Mouse (Mus musculus) left cerebral cortex, postnatal 25 days (tissue): ENCODE data around the gene Chsy1. TPM values are rescaled to one million over a fixed set of nuclear protein-coding genes. Genes with fewer than 3 reads are reported as not detected.

Experiments
- DNase-seq, 2 experiments: peaks; one replicate each; pipeline ENCODE4 v3.0.0; 2022; ENCODE audit warnings: low spot score in 2 of 2, mixed read lengths in 1 of 2
- intact Hi-C: fragments of 180-260 bp; cut with DNase I; formaldehyde crosslinking; loops from one replicate; pipeline ENCODE4 v1.15.1; 2025
- total RNA-seq, 2 experiments: library from RNA; stranded (reverse); gene quantifications; 2 replicates each; pipeline ENCODE4 v1.2.3; 2021

Chsy1 gene
- total RNA-seq, 2 experiments from 2014 or later, result 17.0 to 18.4 TPM

DNA sequence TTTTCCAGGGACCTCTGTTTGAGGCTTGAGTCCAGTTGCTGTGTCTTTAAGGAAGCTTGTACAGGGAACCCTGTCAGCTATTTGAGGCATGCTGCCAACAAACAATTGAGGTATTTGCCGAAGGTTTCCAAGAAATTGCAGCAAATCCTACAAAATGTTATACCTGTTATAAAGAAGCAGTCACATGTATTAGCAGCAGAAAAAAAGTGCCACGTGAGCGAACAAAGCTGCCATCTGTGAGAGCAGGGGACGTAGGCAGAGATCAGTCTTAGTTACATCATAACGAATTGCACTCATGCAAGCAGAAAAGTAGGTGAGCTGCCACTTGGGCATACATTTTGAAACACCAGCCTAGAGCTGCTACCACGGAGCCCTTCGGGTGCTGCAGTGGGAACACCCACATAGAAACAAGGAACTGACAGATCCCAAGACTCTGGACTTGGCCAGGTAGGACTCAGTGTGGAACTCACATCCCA is 2.7 kb upstream of the Chsy1 start:
- intact Hi-C loops, result loop anchor here (5.0 kb wide), 1 partner anchor 556 kb away; no protein-coding TSS in a partner anchor
- DNase-seq, result peak in 1 of 2 experiments; percentile 50

DNA sequence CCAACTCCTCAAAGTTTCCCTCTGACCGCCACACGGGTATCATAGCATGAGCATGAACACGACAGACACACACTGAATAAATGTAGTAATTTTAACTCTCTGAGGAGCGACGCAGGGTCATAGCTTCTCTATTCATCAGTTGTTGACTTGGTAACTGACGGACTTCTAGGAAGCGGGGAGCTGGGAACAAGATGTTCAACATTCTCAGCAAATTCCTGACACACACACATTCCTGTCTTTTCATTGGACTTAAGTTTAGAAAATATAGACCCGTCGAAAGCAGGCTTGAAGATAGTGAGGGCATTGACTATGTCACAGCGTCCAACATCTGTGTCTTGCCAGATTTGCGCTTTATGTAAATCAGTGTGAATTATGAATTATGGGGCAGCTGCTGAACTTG is 2.1 kb upstream of the Chsy1 start:
- DNase-seq, result no peak
- intact Hi-C loops, result loop anchor here (5.0 kb wide), 1 partner anchor 555 kb away; no protein-coding TSS in a partner anchor

DNA sequence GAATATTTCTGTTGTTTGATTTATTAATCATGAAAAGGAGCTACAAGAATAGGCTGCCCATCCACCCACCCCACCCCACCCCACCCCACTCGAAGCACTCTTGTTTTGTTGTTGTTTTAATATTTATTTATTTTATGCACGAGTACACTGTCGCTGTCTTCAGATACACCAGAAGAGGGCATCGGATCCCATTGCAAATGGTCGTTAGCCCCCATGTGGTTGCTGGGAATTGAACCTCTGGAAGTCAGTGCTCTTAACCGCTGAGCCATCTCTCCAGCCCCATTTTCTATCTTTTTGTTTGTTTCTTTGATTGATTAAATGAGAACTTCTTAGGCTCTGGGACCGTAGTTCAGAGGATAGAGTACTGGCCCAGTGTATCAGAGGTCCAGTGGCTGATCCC is 1.4 kb upstream of the Chsy1 start:
- DNase-seq, result no peak
- intact Hi-C loops, result loop anchor here (2.0 to 5.0 kb wide), 2 partner anchors 143 to 554 kb away; no protein-coding TSS in a partner anchor

DNA sequence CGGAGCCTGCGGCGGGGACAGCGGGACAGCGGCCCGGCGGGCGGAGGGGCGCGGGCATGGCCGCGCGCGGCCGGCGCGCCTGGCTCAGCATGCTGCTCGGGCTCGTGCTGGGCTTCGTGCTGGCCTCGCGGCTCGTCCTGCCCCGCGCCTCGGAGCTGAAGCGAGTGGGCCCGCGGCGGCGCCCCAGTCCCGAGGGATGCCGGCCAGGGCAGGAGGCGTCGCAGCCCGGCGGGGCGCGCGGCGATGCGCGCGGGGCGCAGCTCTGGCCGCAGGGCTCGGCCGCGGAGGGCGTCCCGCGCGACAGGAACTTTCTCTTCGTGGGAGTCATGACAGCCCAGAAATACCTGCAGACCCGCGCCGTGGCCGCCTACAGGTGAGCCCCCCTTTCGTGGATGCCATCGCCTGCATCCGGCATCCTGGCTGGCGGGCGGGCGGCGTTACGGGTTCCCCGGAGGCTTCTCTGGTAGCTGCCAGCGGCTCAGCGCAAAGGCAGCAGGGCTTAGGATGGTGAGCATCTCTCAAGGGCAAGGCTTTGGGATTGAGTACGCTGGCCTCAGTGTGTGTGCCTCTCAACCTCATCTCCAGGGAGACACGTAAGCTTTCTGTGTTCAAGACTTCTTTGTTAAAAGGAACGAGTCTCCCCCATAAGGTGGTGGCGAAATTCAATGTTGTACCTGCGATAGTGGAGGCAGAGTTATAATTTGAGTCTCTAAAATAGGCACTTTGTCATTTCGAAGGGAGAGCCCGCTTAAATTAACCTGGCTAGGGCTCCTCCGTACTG is 730 bp downstream of the Chsy1 start:
- DNase-seq, result peak; percentile 42 to 43
- intact Hi-C loops, result loop anchor here (2.0 to 5.0 kb wide), 3 partner anchors 72 to 552 kb away; no protein-coding TSS in a partner anchor

DNA sequence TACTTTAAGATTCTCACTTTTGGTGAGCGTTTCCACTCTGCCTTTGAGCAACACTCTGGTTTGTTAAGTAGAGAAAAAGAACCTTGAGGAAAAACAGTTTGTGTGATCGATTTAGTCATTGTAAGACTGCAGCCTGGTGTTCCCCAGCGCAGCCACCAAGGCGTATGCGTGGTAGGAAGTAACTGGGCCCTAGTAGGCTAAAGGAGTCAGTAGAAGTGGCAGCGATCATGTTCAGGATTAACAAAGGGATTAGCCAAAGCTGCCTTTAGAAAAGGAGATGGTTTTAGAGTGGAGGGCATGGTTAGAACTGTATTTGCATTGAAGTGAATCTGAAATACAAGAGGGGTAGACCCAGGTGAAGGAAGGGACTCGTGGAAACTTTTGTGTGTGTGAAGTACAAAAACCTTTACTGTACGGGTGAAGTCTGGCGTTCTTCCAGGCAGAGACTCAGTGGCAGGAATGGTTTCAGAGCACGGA is 1.4 kb downstream of the Chsy1 start:
- DNase-seq, result no peak
- intact Hi-C loops, result loop anchor here (5.0 kb wide), 1 partner anchor 72 kb away; no protein-coding TSS in a partner anchor

DNA sequence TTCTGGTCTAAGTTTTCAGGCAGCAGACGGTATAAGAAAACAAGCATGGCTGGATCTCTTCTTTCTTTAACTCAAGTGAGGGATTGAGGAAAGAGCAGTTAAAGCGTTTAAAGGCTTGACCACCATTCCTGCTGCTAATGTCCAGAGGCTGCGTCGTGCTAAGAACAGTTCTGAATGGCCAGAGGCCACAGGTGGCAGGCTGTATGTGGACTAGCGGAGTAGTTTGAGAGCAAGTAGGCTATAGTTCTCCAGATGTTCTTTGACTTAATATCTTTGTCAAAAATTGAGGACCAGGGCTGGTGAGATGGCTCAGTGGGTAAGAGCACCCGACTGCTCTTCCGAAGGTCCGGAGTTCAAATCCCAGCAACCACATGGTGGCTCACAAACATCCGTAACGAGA is 1.9 kb downstream of the Chsy1 start:
- intact Hi-C loops, result loop anchor here (5.0 kb wide), 1 partner anchor 71 kb away; no protein-coding TSS in a partner anchor

DNA sequence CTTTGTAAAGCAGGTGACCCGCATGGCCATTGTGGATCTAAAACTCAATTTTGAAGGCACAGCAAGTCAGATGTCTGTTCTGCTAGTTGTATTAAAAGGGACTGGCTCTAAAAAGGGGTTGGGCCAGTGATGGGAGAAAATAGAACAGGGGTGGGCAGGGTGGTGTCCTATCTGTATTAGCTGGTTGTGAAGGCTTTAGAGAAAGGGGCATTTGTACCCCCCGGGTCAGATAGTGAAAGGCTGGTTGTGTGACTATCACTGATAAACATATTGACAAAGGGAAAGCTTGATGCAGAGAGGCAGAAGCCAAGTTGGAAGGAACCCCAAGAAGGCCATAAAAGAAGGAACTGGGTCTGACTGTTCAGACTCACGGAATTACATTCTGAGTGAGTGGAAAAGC is 4.2 kb downstream of the Chsy1 start:
- intact Hi-C loops, result loop anchor here (5.0 kb wide), 1 partner anchor 69 kb away; no protein-coding TSS in a partner anchor
- no peak for DNase-seq

More for the DNA sequence above, 1.9 kb downstream of the Chsy1 start:
- no peak for DNase-seq

DNA sequence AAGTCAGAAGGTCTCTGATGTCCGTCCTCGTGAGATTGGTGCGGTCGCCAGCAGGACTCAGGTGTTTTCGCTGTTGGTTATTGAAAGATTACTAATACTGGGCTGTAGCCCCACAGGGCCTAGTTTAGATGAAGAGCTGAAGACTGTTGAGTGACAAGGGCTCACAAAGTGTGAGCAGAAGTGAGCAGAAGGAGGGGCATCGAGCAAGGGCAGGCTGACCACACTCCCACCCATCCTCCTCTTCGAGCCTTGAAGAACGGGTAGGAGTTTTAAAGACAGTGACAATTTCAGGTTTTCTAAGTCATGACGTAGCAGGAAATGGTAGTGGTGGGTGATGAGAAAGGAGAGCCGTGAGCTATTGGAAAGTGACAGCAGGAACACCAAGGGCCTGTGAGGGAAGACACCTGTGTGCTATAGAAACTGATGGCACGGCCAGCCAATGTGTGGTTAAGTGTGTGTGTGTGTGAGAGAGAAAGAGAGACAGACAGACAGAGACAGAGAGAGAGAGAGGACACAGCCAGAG is 6.6 kb downstream of the Chsy1 start:
- intact Hi-C loops, result no loop called here
- DNase-seq, result no peak

DNA sequence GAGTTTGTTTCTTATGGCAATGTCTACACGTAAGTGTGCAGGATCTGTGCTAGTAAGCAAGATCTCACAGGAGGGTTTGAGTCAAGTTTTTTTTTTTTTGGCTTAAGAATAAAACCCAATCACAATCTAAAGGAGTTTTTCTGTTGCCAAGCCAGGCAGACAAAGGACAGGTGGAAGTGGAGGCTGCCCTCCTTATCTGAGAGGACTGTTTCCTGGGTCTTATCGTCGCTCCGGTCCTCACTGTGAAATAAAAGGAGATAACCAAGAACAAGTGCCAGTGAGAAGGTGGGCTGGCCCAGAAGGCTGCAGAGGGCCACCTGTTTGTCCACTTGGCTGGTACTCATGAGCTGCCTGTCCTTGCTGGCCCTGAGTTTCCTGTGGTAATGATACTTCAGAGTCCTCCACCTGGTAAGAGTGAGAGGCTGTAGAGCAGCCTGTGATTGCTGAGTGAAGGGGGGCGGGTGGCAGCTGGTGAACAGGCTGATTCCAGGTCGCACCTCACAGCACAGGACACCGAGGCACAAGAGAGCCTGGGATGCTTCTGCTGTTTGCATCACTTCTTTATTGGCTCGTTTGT is 7.7 kb downstream of the Chsy1 start:
- intact Hi-C loops, result no loop called here
- DNase-seq, result no peak

DNA sequence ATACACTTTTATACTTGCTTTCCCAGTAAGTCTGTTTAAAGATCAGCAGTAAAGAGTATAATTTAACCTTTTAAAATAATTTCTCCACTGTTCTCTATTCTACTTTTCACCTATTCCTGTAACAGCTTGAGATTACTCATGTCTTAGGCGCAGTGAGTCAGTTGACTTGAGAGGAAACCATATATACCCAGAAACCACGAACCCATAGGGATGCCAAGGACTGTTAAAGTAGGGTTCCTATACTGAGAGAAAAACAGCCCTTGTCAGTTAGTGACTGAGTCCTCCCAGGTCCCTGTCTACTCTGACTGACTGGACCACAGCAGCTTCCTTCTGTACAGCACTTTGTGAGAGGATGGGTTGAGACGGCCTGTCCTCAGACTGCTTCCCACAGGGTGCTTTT is 8.7 kb downstream of the Chsy1 start:
- intact Hi-C loops, result no loop called here
- DNase-seq, result peak in 1 of 2 experiments; percentile 28

DNA sequence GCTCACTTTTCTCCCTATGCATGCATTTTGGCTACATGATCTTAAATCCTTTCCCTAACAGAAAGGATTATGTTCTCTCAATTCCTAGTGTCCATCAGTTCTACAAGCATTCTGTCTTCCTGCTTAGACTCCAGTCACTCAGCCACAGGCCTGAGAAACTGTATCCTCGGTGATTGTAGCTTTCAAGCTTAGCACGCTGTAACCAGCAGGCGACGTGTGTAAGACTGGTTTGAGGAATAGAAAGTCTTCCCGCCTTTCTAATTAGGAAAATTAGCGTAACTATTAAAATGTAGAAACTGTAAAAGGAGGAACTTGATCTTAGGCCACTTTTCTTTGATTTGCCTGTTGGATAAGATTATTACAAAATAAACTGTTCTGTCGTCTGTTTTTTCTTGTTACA is 9.5 kb downstream of the Chsy1 start:
- DNase-seq, result no peak
- intact Hi-C loops, result no loop called here

DNA sequence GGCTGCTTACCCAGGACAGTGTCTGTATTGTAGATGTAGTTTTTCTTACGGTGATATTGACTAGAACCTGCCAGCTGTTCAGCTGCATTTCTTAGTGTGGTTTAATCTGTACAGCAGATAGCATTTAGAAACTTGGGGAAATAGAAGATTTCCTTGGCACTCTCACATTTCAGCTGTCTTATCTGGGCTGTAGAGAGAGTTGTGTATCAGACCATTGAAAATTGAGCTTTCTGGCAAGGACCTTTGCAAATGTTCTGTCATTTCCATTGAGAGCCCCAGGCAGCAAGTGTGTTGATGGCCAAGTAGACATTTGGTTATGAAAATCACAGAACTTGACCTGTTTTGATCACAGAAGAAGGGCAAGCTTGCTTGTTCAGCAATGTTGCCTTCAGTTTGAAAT is 10.8 kb downstream of the Chsy1 start:
- intact Hi-C loops, result no loop called here

DNA sequence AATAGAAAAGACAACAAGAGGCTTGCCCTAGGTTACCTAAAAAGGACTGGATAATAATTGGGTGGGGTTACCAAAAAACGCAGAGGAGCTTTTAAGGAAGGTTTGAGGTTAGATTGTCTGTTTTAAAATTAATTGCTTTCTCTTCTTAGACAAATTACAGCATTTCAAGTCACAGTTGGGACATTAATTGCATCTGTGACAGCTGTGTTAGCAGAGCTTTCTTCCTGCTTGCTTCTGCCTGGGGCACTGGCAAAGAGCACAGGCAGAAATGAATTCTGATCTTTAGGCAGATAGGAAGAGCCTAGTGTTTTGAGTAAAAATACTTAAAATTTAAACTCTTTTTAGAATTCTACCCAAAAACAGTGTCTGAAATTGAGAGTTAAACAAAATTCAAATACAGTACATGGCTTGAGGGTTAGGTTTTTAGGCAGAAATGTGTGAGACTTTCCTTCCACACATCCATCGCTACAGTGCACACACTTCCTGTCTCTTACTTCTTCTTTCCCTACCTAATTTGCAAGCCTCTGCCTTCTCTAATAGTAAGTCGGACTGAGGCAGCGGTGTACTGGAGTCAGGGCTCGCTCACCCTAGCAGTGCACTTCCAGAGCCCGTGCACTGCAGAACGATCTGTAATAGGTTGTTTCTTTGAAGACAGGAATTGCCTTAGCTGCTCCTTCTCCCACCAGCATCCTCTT is 11.5 kb downstream of the Chsy1 start:
- intact Hi-C loops, result no loop called here
- no peak for DNase-seq

More for the DNA sequence above, 10.8 kb downstream of the Chsy1 start:
- no peak for DNase-seq

DNA sequence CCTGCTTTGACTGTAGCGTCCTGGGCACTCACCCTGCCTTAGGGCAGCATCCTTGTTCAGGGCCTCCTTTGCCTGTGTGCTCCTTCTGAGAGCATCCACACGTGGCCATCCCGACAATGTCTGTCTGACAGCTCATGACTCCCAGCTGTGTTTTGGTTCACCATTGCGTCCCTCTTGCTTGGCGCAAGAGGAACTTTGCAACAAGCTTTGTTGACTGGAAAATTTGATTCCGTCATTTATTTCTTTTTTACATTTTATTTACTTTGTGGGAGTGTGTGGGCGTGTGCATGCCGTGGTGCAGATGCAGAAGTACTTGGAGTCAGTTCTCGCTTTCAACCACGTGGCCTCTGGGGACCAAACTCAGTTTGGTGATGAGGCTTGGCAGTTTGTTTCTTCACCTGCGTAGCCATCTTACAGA is 15.2 kb downstream of the Chsy1 start:
- no peak for DNase-seq
- intact Hi-C loops, result no loop called here

DNA sequence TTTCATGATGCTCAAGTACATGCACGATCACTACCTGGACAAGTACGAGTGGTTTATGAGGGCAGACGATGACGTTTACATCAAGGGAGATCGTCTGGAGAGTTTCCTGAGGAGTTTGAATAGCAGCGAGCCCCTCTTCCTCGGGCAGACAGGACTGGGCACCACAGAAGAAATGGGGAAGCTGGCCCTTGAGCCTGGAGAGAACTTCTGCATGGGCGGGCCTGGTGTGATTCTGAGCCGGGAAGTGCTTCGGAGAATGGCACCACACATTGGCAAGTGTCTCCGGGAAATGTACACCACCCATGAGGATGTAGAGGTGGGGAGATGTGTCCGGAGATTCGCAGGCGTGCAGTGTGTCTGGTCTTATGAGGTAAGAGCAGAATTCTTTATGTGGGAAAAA is 16.1 kb downstream of the Chsy1 start:
- DNase-seq, result no peak
- intact Hi-C loops, result loop anchor here (5.0 kb wide), 1 partner anchor 52 kb away; no protein-coding TSS in a partner anchor

DNA sequence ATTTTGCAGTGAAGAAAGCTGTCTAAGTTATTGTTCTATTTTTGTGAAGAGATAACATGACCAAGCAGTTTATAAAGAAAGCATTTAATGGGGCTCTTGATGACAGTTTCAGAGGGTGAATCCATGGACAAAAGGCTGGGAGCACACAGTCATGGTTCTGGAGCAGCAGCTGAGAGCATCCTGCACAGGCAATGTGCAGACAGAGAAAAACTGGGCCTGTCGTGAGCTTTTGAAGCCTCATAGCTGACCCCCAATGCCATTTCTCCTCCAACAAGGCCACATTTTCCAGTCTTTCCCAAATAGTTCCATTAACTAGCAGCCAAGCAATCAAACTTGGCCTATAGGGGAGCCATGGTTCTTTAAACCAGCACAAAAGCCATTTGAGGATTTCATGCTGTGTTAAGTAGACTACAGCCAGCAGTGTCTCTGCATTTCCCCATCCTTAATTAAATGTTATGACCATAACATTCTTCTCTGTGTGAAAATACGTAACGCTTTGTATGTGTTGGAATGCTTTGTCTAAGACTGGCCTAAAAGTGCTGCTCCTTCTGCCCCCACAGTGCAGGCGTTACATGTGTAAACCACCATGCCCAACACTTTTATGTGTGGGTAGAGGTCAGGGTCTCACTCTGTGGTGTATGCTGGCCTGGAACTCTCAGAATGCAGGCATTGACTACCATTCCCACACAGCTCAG is 18.8 kb downstream of the Chsy1 start:
- DNase-seq, result no peak
- intact Hi-C loops, result loop anchor here (5.0 kb wide), 1 partner anchor 49 kb away; no protein-coding TSS in a partner anchor

DNA sequence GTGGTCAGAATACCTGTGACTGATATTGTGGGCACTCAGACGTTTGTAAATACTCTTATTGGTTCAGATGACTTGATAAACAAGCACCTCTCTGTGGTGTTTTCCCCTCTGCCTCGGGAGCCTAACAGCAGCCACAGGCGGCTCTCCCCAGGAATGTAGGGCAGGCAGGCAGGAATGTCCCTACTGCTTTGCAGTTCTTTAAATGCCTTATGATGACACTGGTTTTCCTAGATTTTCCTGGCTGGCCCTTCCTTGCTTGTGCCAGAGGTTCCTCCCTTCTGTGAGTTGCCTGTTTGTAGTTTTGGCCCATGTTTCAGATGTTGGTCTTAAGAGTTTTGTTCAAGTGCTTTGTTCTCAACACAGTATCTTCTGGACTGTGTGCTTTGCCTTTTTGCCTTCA is 19.5 kb downstream of the Chsy1 start:
- intact Hi-C loops, result loop anchor here (5.0 kb wide), 1 partner anchor 48 kb away; no protein-coding TSS in a partner anchor
- DNase-seq, result no peak

DNA sequence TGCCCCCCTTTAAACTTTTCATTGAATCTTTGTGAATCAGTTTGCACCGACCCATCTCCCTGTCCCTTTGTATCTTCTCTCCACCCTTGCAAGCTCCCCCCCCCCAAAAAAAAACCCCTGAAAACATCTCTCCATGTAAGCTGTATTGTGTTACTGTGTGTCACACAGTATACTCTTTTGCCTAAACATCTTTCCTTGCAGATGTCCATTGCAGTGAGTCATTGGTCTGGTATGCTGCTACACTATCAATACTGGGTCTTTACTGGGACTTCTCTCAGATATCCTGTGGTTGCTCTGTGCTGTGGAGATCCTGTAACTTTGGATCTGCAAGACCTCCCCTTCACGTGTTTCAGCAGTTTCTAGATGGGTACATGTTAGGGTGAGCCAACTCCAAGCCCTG is 21.0 kb downstream of the Chsy1 start:
- intact Hi-C loops, result no loop called here
- DNase-seq, result no peak

DNA sequence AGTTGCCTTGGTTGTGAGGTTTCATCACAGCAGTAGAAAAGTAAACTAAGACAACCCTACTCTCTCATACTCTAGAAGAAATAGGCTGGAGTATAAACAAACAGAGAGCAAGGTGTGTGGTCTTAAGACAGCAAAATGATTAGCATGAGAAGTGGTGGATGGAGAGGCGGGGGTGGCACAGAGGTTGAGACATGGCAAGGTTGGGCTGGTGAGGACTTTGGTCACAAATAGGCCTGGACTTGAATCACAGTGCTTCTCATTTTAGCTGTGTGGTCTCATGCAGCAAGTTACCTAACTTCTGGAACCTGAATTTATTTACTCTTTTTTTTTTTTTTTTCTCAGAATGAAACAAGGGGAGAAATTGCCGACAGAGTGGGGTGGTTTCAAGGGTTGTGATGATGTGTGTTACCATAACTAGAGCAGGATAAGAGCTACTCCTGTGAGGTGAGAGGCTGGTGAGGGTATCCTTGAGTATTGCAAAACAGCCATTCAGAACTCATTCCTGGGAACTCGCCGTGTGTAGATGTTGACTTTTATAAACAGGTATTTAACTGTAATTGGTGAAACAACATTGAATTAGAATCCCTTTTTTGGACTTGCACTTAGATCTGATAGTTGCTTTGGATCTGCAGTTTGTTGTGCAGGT is 22.6 kb downstream of the Chsy1 start:
- no peak for DNase-seq
- intact Hi-C loops, result no loop called here
